Mouse (Mus musculus) limb, embryonic 15.5 days (tissue): ENCODE measurements at regions not wholly inside any gene's neighbourhood (a gene's known extent, or its start where the extent isn't known, plus 50 kb on each side); places are given as distances from the start of the nearest gene placed in this dataset.

Experiments used
- ATAC-seq: fragments of 200-750 bp; cut with Nextera tagmentation; 2 replicates; pipeline ENCODE4 v1.8.0; 2017; ENCODE audit warnings: low read depth, moderate TSS enrichment; ENCODE audit not compliant: insufficient number of reproducible peaks, low FRiP score, low TSS enrichment
- H3K27ac ChIP-seq: fragments of 300-500 bp; sonication (generic); 2 replicates; pipeline ENCODE4 v1.5.1; 2015; ENCODE audit warnings: moderate library complexity, mild to moderate bottlenecking, inconsistent platforms
- H3K27me3 ChIP-seq: fragments of 300-500 bp; sonication (generic); 2 replicates; pipeline ENCODE4 v1.6.1; 2015; ENCODE audit warnings: inconsistent platforms
- H3K36me3 ChIP-seq: fragments of 300-500 bp; sonication (generic); 2 replicates; pipeline ENCODE4 v1.6.1; 2015; ENCODE audit warnings: inconsistent platforms
- H3K4me1 ChIP-seq: fragments of 300-500 bp; sonication (generic); 2 replicates; pipeline ENCODE4 v1.6.1; 2015; ENCODE audit warnings: inconsistent platforms
- H3K4me2 ChIP-seq: fragments of 300-500 bp; sonication (generic); 2 replicates; pipeline ENCODE4 v1.6.1; 2015; ENCODE audit warnings: mild to moderate bottlenecking, inconsistent platforms
- H3K4me3 ChIP-seq: fragments of 300-500 bp; sonication (generic); 2 replicates; pipeline ENCODE4 v1.5.1; 2015; ENCODE audit warnings: mild to moderate bottlenecking, inconsistent platforms
- H3K9ac ChIP-seq: fragments of 300-500 bp; sonication (generic); 2 replicates; pipeline ENCODE4 v1.6.1; 2015; ENCODE audit warnings: inconsistent platforms
- H3K9me3 ChIP-seq: fragments of 300-500 bp; sonication (generic); 2 replicates; pipeline ENCODE4 v1.6.1; 2016; ENCODE audit warnings: inconsistent platforms
- WGBS: fragments of 180-500 bp; shearing (Covaris S2); methylation state at CpG from one replicate; pipeline ENCODE4 v1.1.7; 2015; 5-methylcytosine and 5-hydroxymethylcytosine counted together

GRCm38 (mm10) chr8:76748471-76748870 is 150.8 kb upstream of the Nr3c2 start:
- Histone ChIP-seq H3K27me3 (no peaks in the 10 kb centered on the region), H3K4me3 (no peak overlapping the region), H3K4me1 (no peaks in the 10 kb centered on the region), H3K9ac (no peak overlapping the region), H3K4me2 (no peak overlapping the region), H3K9me3 (no peaks in the 10 kb centered on the region), H3K36me3 (no peaks in the 10 kb centered on the region), H3K27ac (no peak overlapping the region)
- WGBS: 46% methylated on average over 1 of the region's 1 CpGs
- no peak for ATAC-seq

GRCm38 (mm10) chr8:76750286-76750685 is 149.0 kb upstream of the Nr3c2 start:
- WGBS: 29% methylated on average over 4 of the region's 4 CpGs
- no peaks in the 10 kb centered on the region for H3K4me1 ChIP-seq
- no peaks in the 10 kb centered on the region for H3K27me3 ChIP-seq
- ATAC-seq: no peak
- H3K36me3 ChIP-seq: no peaks in the 10 kb centered on the region
- no peak overlapping the region for H3K4me2 ChIP-seq
- no peak overlapping the region for H3K4me3 ChIP-seq
- H3K9me3 ChIP-seq: no peaks in the 10 kb centered on the region
- no peak overlapping the region for H3K9ac ChIP-seq
- no peak overlapping the region for H3K27ac ChIP-seq

GRCm38 (mm10) chr8:76754166-76754565 is 145.1 kb upstream of the Nr3c2 start:
- H3K9me3 ChIP-seq: no peaks in the 10 kb centered on the region
- peak; percentile 69; the same call in 1 of the 2 replicates for ATAC-seq
- no peak overlapping the region for H3K4me3 ChIP-seq
- no peaks in the 10 kb centered on the region for H3K4me1 ChIP-seq
- no peaks in the 10 kb centered on the region for H3K36me3 ChIP-seq
- H3K9ac ChIP-seq: no peak overlapping the region
- no peak overlapping the region for H3K27ac ChIP-seq
- WGBS: 70% methylated on average over 3 of the region's 3 CpGs
- no peak overlapping the region for H3K4me2 ChIP-seq
- H3K27me3 ChIP-seq: no peaks in the 10 kb centered on the region

- Histone ChIP-seq H3K27me3 (no peaks in the 10 kb centered on the region), H3K36me3 (no peaks in the 10 kb centered on the region), H3K4me1 (no peaks in the 10 kb centered on the region), H3K27ac (no peak overlapping the region), H3K4me3 (no peak overlapping the region), H3K9me3 (no peaks in the 10 kb centered on the region), H3K9ac (no peak overlapping the region), H3K4me2 (no peak overlapping the region)
- no peak for ATAC-seq
- 63% methylated on average over 3 of the region's 3 CpGs for WGBS
Observed at GRCm38 (mm10) chr8:76764201-76764600, 135.0 kb upstream of the Nr3c2 start.

- H3K4me1 ChIP-seq: no peaks in the 10 kb centered on the region
- no peak overlapping the region for H3K4me2 ChIP-seq
- ATAC-seq: no peak
- H3K36me3 ChIP-seq: no peaks in the 10 kb centered on the region
- H3K9ac ChIP-seq: no peak overlapping the region
- no peaks in the 10 kb centered on the region for H3K9me3 ChIP-seq
- no peaks in the 10 kb centered on the region for H3K27me3 ChIP-seq
- no peak overlapping the region for H3K4me3 ChIP-seq
- no peak overlapping the region for H3K27ac ChIP-seq
- WGBS: 67% methylated on average over 5 of the region's 5 CpGs
Observed at GRCm38 (mm10) chr8:76768302-76768701, 130.9 kb upstream of the Nr3c2 start.

- no peak for ATAC-seq
Observed at GRCm38 (mm10) chr8:76787744-76788143, 111.5 kb upstream of the Nr3c2 start.

GRCm38 (mm10) chr8:76793891-76794290 is 105.4 kb upstream of the Nr3c2 start:
- 80% methylated on average over 3 of the region's 3 CpGs for WGBS
- Histone ChIP-seq H3K27me3 (no peaks in the 10 kb centered on the region), H3K4me1 (no peaks in the 10 kb centered on the region), H3K27ac (no peak overlapping the region), H3K9me3 (no peaks in the 10 kb centered on the region), H3K9ac (no peak overlapping the region), H3K36me3 (no peaks in the 10 kb centered on the region), H3K4me3 (no peak overlapping the region), H3K4me2 (no peak overlapping the region)
- ATAC-seq: no peak

More at GRCm38 (mm10) chr8:76787744-76788143, 111.5 kb upstream of the Nr3c2 start:
- no peaks in the 10 kb centered on the region for H3K9me3 ChIP-seq
- no peaks in the 10 kb centered on the region for H3K36me3 ChIP-seq
- no peak overlapping the region for H3K9ac ChIP-seq
- H3K4me2 ChIP-seq: no peak overlapping the region
- H3K27me3 ChIP-seq: no peaks in the 10 kb centered on the region
- H3K4me3 ChIP-seq: no peak overlapping the region
- WGBS: 81% methylated on average over 1 of the region's 1 CpGs
- H3K27ac ChIP-seq: no peak overlapping the region
- no peaks in the 10 kb centered on the region for H3K4me1 ChIP-seq

GRCm38 (mm10) chr8:76799998-76800397 is 99.2 kb upstream of the Nr3c2 start:
- no peak overlapping the region for H3K9ac ChIP-seq
- no peak overlapping the region for H3K27ac ChIP-seq
- H3K27me3 ChIP-seq: no peaks in the 10 kb centered on the region
- no peaks in the 10 kb centered on the region for H3K36me3 ChIP-seq
- H3K4me3 ChIP-seq: no peak overlapping the region
- no peak for ATAC-seq
- H3K4me2 ChIP-seq: no peak overlapping the region
- H3K4me1 ChIP-seq: no peaks in the 10 kb centered on the region
- no peaks in the 10 kb centered on the region for H3K9me3 ChIP-seq

GRCm38 (mm10) chr8:76823456-76823855 is 75.8 kb upstream of the Nr3c2 start:
- no peak overlapping the region for H3K27ac ChIP-seq

More at GRCm38 (mm10) chr8:76823456-76823855, 75.8 kb upstream of the Nr3c2 start:
- H3K36me3 ChIP-seq: no peaks in the 10 kb centered on the region
- no peaks in the 10 kb centered on the region for H3K27me3 ChIP-seq
- ATAC-seq: no peak
- WGBS: 86% methylated on average over 2 of the region's 2 CpGs
- H3K4me2 ChIP-seq: no peak overlapping the region
- no peaks in the 10 kb centered on the region for H3K4me1 ChIP-seq
- H3K9ac ChIP-seq: no peak overlapping the region
- no peaks in the 10 kb centered on the region for H3K9me3 ChIP-seq
- no peak overlapping the region for H3K4me3 ChIP-seq
